Mouse (Mus musculus) midbrain, embryonic 12.5 days (tissue): ENCODE measurements around the gene Tex50. TPM values are rescaled to one million over a fixed set of nuclear protein-coding genes. Genes with fewer than 3 reads are reported as not detected.
"Not testable (repeated sequence)": the region's sequence is repeated elsewhere in the genome, so short reads cannot be mapped to it uniquely, and the experiment has no call there.

ENCODE experiments used
- ATAC-seq: fragments of 200-750 bp; cut with Nextera tagmentation; 2 replicates; pipeline ENCODE4 v1.8.0; 2017; ENCODE audit warnings: low read depth, moderate TSS enrichment, moderate library complexity; ENCODE audit not compliant: low FRiP score
- H3K27ac ChIP-seq: fragments of 300-500 bp; sonication (generic); replicated peaks from 2 replicates; pipeline ENCODE4 v1.5.1; 2016; ENCODE audit warnings: mild to moderate bottlenecking
- H3K27me3 ChIP-seq: fragments of 300-500 bp; sonication (generic); 2 replicates; pipeline ENCODE4 v1.6.1; 2016; ENCODE audit warnings: mild to moderate bottlenecking
- H3K36me3 ChIP-seq: fragments of 300-500 bp; sonication (generic); 2 replicates; pipeline ENCODE4 v1.6.1; 2016
- H3K4me1 ChIP-seq: fragments of 300-500 bp; sonication (generic); 2 replicates; pipeline ENCODE4 v1.6.1; 2016
- H3K4me2 ChIP-seq: fragments of 300-500 bp; sonication (generic); replicated peaks from 2 replicates; pipeline ENCODE4 v1.6.1; 2016; ENCODE audit warnings: mild to moderate bottlenecking, moderate library complexity
- H3K4me3 ChIP-seq: fragments of 300-500 bp; sonication (generic); 2 replicates; pipeline ENCODE4 v1.5.1; 2016; ENCODE audit warnings: mild to moderate bottlenecking
- H3K9ac ChIP-seq: fragments of 300-500 bp; sonication (generic); replicated peaks from 2 replicates; pipeline ENCODE4 v1.6.1; 2016; ENCODE audit warnings: mild to moderate bottlenecking, moderate library complexity
- H3K9me3 ChIP-seq: fragments of 300-500 bp; sonication (generic); 2 replicates; pipeline ENCODE4 v1.6.1; 2016; ENCODE audit warnings: mild to moderate bottlenecking
- WGBS: fragments of 180-500 bp; shearing (Covaris S2); methylation state at CpG from one replicate; pipeline ENCODE4 v1.1.7; 2016; 5-methylcytosine and 5-hydroxymethylcytosine counted together
- polyA plus RNA-seq: library from polyadenylated mRNA; unstranded; fragments of >200 nt; fragmentation: Nextera tagmentation; extraction: Ambion mirVana; gene quantifications from 2 replicates; pipeline ENCODE4 v1.2.1, GENCODE M21; 2016

Gene Tex50
- polyA plus RNA-seq, 1 experiment from 2014 or later = 0.32 TPM

DNA sequence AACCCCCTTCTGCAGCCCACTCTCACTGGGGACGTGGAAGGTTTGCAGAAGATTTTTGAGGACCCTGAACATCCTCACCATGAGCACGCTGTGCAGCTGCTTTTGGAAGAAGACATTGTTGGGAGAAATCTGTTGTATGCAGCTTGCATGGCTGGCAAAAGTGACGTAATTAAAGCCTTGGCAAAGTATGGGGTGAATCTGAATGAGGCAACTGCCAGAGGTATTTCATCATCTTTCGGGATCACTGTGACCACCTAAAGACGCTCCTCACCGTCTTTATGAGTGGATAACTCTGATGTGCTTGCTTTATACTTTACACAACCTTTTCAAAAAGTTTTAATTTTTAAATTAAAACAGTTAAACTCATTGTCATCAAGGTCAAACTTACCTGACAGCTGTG, 8.0 kb downstream of the Tex50 start:
- H3K9me3 ChIP-seq = no peaks in the 10 kb centered on the region
- no peak overlapping the region for H3K27ac ChIP-seq
- H3K36me3 ChIP-seq = no peaks in the 10 kb centered on the region
- H3K9ac ChIP-seq = no peak overlapping the region
- no peaks in the 10 kb centered on the region for H3K4me1 ChIP-seq
- ATAC-seq = no peak
- H3K27me3 ChIP-seq = no peaks in the 10 kb centered on the region
- H3K4me3 ChIP-seq = no peak overlapping the region
- H3K4me2 ChIP-seq = no peak overlapping the region
- WGBS = 77% methylated on average over 6 of the region's 6 CpGs

GRCm38 (mm10) chr1:161147888-161148287, 11.2 kb downstream of the Tex50 start:
- Histone ChIP-seq H3K36me3 (no peaks in the 10 kb centered on the region), H3K27me3 (no peaks in the 10 kb centered on the region), H3K9me3 (no peaks in the 10 kb centered on the region), H3K4me3 (no peak overlapping the region), H3K9ac (no peak overlapping the region), H3K27ac (no peak overlapping the region), H3K4me1 (no peaks in the 10 kb centered on the region), H3K4me2 (no peak overlapping the region)
- 74% methylated on average over 2 of the region's 2 CpGs for WGBS
- ATAC-seq = no peak

DNA sequence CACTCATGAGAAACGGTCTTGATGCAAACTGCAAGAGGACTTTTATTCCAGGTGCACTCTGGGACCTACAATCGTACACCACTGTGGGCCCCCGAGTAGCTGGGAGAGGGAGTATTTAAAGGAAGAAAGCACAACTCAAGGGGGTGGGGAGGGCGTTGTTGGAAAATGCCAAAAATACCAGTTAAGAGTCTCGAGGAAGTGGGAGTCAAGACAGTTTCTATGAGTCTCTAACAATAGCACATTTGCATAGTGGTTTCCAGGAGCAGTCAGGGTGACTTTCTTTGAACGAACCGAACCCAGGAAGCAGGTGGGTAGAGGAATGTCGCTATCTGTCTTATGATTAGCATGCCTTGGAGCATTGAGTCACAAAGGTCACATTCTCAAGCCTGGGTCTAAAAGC, 13.5 kb downstream of the Tex50 start:
- H3K9me3 ChIP-seq, H3K27ac ChIP-seq, H3K9ac ChIP-seq, H3K4me2 ChIP-seq, ATAC-seq, H3K27me3 ChIP-seq, H3K4me1 ChIP-seq, H3K36me3 ChIP-seq, H3K4me3 ChIP-seq: not testable (repeated sequence)
- 90% methylated on average over 8 of the region's 8 CpGs for WGBS

GRCm38 (mm10) chr1:161143216-161143615, 15.9 kb downstream of the Tex50 start:
- peak; percentile 14; the same call in 1 of the 2 replicates for ATAC-seq
- 91% methylated on average over 7 of the region's 7 CpGs for whole genome bisulfite sequencing
- no peak overlapping the region for H3K9ac ChIP-seq

DNA sequence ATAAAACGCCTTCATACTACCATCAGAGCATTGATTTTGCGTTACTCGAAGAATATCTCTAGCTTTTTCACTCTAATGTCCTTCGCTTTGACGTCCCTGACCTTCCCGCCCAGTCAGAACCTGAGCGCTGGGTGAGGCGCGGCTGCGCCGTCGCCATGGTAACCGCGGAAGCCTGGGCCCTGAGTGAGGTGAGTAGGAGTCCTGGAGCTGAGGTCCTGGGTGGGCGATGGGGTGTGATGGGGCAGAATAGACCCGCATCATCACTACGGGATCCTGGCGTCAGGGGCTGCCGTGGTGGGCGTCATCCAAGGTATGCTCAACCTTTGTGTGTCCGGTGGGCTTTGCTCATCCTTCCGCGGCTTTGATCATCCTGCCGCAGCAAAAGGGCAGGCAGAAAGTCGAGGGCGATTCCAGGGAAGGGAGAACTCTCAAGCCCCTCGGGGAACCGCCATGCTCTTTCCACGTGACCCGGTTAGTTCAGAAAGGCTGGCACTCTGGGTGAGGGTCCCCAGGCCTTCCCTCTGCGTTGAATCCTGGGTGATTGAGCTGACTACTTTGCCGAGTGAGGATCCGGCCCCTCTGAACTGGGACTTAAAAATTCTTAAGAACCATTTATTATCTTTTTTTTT, 16.5 kb downstream of the Tex50 start, which contains the start of gene Ankrd45:
Gene Ankrd45, plus strand, starts transcription at position 161 of the 629 bp plus-strand sequence.
- peak; percentile 94 for ATAC-seq
- H3K4me2 ChIP-seq = peak within 1 kb of the TSS; percentile 62
- H3K9me3 ChIP-seq = no peaks in the 10 kb centered on the region
- WGBS = 5% methylated on average over 33 of the region's 33 CpGs
- no peaks in the 10 kb centered on the region for H3K36me3 ChIP-seq
- peak within 1 kb of the TSS; percentile 43 for H3K4me3 ChIP-seq
- H3K27ac ChIP-seq = no peak within 1 kb of the TSS
- no peaks in the 10 kb centered on the region for H3K4me1 ChIP-seq
- H3K27me3 ChIP-seq = no peaks in the 10 kb centered on the region
- H3K9ac ChIP-seq = peak within 1 kb of the TSS; percentile 40

More at GRCm38 (mm10) chr1:161143216-161143615, 15.9 kb downstream of the Tex50 start:
- H3K27me3 ChIP-seq = no peaks in the 10 kb centered on the region
- no peak overlapping the region for H3K27ac ChIP-seq
- no peaks in the 10 kb centered on the region for H3K36me3 ChIP-seq
- H3K4me2 ChIP-seq = peak overlapping the region; percentile 62
- H3K4me1 ChIP-seq = no peaks in the 10 kb centered on the region
- H3K4me3 ChIP-seq = no peak overlapping the region; the same call in 1 of the 2 replicates
- no peaks in the 10 kb centered on the region for H3K9me3 ChIP-seq

GRCm38 (mm10) chr1:161140026-161140762, 18.9 kb downstream of the Tex50 start:
- H3K36me3 ChIP-seq = no peaks in the 10 kb centered on the region
- no peak overlapping the region for H3K9ac ChIP-seq
- no peaks in the 10 kb centered on the region for H3K9me3 ChIP-seq
- no peak for ATAC-seq
- no peaks in the 10 kb centered on the region for H3K27me3 ChIP-seq
- H3K4me1 ChIP-seq = no peaks in the 10 kb centered on the region
- H3K27ac ChIP-seq = no peak overlapping the region
- no peak overlapping the region for H3K4me3 ChIP-seq
- WGBS = 86% methylated on average over 9 of the region's 9 CpGs
- H3K4me2 ChIP-seq = no peak overlapping the region

GRCm38 (mm10) chr1:161139496-161139895, 19.6 kb downstream of the Tex50 start:
- Histone ChIP-seq H3K4me2 (no peak overlapping the region), H3K9me3 (no peaks in the 10 kb centered on the region), H3K4me1 (no peaks in the 10 kb centered on the region), H3K9ac (no peak overlapping the region), H3K4me3 (no peak overlapping the region), H3K36me3 (no peaks in the 10 kb centered on the region), H3K27ac (no peak overlapping the region), H3K27me3 (no peaks in the 10 kb centered on the region)
- no peak for ATAC-seq
- WGBS = 97% methylated on average over 2 of the region's 2 CpGs

DNA sequence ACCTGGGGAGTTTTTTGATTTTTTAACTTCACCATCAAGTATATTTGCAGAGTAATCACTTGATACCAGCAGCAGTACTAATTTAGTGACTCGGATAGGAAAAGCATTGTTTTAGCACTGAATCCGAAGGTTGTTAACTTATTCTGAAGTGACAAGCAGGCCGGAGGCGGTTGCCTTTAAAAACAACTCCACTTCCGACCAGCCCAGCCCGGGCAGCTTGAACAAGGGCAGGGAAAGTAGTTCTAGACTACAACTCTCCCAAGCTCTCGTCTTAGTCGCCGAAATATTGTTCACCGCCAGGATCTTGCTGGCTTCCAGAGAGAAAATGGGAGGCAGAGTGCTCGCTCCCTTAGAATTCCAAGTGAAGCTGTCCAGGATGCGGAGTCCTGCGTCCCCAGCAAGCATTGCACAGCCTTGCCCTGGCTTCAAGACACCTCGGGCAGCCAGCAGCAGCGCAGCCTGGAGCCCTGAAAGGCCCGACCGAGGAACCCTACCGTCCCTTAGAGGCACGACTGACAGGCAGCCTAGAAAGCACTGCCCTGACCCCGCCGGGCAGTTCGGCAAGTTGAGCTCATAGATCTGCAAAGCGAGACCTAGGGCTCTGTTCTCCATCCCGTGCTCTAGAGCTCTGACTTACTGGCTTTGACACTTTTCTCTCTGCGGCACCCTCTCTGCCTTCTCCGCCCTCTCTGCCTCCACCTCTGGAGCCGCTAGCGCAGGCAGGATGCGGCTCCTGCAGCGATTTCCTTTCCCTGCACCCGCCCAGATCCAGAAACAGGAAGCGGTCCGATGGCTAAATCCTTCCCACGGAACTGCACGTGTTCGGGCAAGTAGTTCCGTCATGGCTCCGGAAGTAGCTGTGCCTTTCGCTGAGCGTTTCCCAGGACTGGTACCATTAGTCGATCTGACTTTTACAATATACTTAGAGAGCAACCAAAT, 28.1 kb downstream of the Tex50 start, which contains the start of gene Klhl20:
Gene Klhl20, minus strand, starts transcription at position 786 of the 939 bp plus-strand sequence.
- peak; percentile 97 for ATAC-seq
- Histone ChIP-seq H3K27ac (peak within 1 kb of the TSS; percentile 77), H3K4me1 (peaks cover 10% of the 10 kb centered on the region), H3K36me3 (peaks cover 6% of the 10 kb centered on the region; the same call in 1 of the 2 replicates), H3K4me3 (peak within 1 kb of the TSS; percentile 86), H3K9me3 (no peaks in the 10 kb centered on the region), H3K4me2 (peak within 1 kb of the TSS; percentile 86), H3K9ac (peak within 1 kb of the TSS; percentile 88), H3K27me3 (0 out of 2 replicates have a peak, but pooled peaks cover 5% of the 10 kb centered on the region)
- WGBS = 3% methylated on average over 41 of the region's 41 CpGs

GRCm38 (mm10) chr1:161126461-161126860, 32.7 kb downstream of the Tex50 start:
- H3K9me3 ChIP-seq = no peaks in the 10 kb centered on the region
- H3K27me3 ChIP-seq = no peaks in the 10 kb centered on the region
- peaks cover 10% of the 10 kb centered on the region for H3K4me1 ChIP-seq
- peaks cover 6% of the 10 kb centered on the region; the same call in 1 of the 2 replicates for H3K36me3 ChIP-seq
- 78% methylated on average over 1 of the region's 1 CpGs for WGBS
- H3K27ac ChIP-seq = no peak overlapping the region
- H3K4me3 ChIP-seq = no peak overlapping the region
- no peak overlapping the region for H3K9ac ChIP-seq
- no peak overlapping the region for H3K4me2 ChIP-seq
- no peak for ATAC-seq

DNA sequence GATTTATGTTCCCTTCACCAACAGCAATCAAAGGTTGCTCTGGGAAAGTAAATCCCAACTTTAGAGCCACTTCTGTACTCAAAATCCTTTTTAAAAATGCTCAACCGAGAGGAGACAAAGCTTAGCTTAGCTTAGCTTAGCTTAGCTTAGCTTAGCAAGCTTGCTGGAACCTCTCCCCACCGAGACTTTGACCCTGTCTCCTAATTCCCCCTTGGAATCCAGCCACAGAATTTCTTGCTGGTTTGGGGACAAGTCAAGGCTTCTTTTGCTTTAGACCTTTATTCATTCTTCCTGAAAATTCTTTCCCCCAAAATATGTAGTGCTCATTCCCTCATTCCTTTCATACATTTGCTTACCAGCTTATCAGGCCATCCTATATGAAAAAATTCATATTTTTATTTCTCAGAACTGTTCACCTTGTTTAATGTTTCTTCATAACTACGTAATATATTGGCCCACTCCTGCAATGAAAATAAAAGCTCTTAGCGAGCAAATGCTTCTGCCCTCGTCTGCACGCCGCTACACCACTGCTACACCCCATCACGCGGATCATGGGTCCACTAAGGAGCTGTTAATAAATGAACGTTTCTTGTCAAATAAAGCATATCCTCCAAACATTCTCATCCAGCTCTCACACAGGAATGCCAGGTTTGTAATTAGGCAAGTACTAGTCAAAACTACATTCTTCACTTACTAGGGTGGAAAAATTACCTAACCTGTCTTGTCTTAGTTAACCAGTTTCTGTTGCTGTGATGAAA, 36.3 kb downstream of the Tex50 start:
- ATAC-seq = no peak
- Histone ChIP-seq H3K27me3 (no peaks in the 10 kb centered on the region), H3K4me1 (no peaks in the 10 kb centered on the region), H3K36me3 (peaks cover 6% of the 10 kb centered on the region; the same call in 1 of the 2 replicates), H3K9ac (no peak overlapping the region), H3K4me3 (no peak overlapping the region), H3K4me2 (no peak overlapping the region), H3K9me3 (no peaks in the 10 kb centered on the region), H3K27ac (no peak overlapping the region)
- WGBS = 92% methylated on average over 10 of the region's 10 CpGs

DNA sequence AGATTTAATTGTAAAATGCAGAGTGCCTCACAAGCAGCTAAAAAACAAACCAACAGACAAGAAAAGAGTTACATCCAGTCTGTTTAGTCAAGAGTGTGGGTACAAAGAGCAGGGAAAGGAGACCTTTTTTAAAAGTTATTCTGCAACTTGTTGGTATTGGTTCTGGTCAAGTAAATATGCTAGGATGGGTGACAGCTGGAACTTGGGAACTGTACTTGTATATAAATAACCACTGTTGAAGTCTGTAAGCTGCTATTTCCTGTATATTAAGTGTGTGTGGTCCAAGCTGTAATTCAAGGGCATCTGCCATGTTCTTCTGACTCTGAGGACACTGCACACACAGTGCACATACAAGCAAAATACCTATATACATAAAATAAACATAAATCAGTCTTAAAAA, 44.5 kb downstream of the Tex50 start:
- H3K9me3 ChIP-seq = no peaks in the 10 kb centered on the region
- no peaks in the 10 kb centered on the region for H3K4me1 ChIP-seq
- no peak overlapping the region for H3K27ac ChIP-seq
- no peak for ATAC-seq
- H3K27me3 ChIP-seq = no peaks in the 10 kb centered on the region
- H3K4me3 ChIP-seq = no peak overlapping the region
- H3K36me3 ChIP-seq = peaks cover 2% of the 10 kb centered on the region; the same call in 1 of the 2 replicates
- no peak overlapping the region for H3K4me2 ChIP-seq
- no peak overlapping the region for H3K9ac ChIP-seq
